Mouse (Mus musculus) kidney, postnatal 25 days (tissue): Measurements from ENCODE around the gene Tmem52.
"Not testable (repeated sequence)": the region's sequence is repeated elsewhere in the genome, so short reads cannot be mapped to it uniquely, and the experiment has no call there.

Source experiments
- DNase-seq, 2 experiments: peaks; one replicate each; pipeline ENCODE4 v3.0.0; 2021; ENCODE audit warnings: mixed read lengths in 2 of 2

Gene Tmem52

DNA sequence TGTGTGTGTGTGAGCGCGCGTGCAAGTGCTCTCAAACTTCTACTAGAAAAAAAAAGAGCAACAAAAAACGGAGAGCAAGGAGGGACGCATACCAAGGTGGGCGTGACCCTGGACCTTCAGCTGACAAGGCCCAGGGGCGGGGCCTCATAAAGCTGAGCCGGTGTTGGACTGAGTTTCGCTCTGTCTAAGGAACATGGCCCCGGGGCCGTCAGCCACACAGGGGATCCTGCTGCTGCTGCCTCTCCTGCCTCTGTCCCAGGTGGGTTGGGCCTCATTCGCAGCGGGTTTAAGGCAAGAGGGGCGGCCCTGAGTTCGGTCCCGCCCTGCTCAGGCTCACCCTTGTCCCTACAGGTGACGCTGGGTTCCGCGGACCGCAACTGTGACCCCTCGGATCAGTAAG, at the start of gene Tmem52:
Tmem52 (plus strand) TSS at position 163 of the 400 bp plus-strand sequence.
- peak; percentile 67 to 81 for DNase-seq

DNA sequence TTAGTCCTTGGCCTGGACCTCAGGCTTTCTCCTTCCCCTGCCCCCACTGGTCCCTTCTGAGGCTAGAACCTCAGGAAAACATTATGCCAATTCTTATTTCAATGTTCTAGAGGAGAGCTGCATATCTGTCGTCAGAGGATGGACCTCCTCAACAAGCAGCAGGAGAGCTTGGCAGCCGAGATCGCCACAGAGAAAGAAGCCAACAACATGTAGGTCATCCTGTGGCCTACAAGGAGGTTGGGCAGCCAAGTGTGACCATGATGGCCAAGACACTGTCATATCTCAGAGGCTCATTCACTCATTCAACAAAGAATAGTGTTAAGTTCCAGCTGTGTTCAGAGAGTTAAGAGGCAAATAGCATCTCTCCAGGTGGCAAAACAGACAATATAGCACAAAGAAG, 48.8 kb upstream of the Tmem52 start:
- DNase-seq: no peak

DNA sequence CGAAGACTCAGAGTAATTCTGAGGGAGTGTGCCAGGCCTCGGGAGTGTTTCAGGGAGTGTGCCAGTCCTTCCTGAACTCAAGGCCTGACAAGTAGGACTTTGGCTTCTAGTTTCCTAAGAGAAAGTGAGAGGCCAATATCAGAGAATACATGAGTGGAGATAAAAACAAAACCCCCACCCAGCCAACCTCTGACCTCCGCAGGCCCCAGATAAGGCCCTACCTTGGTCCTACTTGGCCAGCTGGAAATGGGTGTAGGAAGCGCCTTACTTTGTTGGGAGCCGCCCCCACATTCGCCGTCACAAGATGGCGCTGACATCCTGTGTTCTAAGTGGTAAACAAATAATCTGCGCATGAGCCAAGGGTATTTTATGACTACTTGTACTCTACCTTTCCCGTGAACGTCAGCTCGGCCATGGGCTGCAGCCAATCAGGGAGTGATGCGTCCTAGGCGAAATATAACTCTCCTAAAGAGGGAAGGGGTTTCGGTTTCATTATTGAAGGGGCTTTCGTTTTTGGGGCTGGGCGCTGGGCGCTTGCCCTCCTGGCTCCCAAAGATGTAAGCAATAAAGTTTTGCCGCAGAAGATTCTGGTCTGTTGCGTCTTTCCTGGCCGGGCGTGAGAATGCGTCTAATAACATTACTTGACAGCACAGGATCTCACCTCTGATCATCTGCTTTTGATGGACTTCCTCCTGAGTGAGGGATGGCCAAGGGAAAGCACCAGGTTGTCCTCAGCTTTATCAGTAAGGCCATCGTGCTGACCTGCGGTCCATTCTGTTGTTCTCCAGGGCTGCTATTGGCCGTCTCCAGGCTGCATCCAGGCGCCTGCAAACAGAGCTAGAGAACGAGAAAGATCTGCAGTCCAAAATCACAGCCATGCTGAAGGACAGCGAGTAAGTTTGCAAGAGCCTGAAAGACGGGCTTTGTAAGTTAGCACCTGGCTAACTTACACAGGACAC, 47.2 kb upstream of the Tmem52 start:
- not testable (repeated sequence) for DNase-seq

DNA sequence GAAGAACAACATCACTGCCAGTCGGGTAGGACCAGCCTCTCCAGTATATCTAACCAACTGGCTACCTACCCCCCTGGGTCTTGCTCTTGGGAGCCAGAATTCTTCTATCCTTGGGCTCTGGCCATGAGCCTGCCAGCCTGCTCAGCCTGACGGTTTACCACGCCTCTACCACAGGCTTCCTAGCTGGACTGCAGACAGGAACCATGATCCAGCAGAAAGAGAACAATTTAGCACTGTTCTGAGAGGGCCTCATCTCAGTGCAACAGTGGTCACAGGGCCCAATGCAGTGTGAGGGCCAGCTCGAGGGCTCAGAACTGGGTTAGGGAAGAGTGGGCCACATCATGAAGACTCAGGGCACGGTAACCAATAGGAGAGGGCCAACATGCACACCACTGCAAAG, 44.9 kb upstream of the Tmem52 start:
- DNase-seq: no peak

DNA sequence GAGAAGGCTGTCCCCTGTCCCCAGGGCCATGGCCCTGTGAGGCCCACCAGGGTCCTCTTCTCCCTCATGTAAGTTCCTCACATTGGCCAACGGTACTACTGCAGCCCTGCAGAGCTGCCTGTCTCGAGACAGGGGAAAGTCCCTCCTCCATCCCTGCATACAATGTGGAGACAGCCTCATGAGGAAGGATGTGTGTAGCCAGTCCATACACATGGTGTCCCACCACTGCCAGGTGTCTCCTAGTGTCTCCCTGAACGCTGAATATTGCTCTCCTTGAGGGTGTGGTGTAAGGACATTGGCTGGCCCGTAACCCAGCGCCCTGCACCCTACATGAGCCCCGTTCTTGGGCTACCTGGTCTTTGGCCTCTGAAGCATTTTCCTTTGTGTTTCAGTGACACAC, 42.6 kb upstream of the Tmem52 start:
- DNase-seq: no peak

DNA sequence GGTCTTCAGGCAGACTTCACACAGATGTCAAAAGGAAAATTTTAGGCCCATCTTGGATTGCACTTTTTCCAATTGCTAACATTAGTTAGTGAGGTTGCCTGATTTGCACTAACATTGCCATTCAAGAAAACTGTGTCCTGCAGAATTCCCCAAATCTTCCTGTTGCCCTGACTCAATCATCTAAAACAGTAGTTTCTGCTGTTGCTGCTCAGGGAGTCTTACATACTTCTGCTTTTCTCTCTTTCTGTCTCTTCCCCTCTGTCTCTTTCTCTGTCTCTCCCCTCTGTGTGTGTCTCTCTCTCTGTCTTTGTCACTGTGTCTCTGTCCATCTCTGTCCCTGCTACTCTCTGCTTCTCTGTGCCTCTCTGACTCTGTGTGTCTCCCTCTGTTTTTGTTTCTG, 40.5 kb upstream of the Tmem52 start:
- no peak for DNase-seq

DNA sequence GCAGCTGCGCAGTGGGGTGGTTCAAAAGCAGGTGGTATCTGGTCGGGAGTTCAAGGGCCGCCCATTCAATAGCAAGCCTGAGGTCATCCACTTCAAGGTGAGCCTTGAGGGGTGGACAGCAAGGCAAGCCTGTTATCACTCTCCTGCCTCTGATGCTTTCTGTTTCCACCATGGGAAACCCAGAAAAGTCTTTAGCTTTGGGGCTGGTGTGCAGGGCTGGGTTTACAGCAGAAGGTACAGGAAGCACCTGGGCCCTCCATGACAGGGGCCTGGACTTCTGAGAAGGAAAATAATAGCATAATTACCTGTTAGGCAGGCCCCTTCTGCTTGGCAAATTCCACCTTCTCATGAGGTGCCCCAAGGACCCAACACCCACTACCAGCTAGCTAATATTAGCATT, 39.7 kb upstream of the Tmem52 start:
- DNase-seq: no peak

DNA sequence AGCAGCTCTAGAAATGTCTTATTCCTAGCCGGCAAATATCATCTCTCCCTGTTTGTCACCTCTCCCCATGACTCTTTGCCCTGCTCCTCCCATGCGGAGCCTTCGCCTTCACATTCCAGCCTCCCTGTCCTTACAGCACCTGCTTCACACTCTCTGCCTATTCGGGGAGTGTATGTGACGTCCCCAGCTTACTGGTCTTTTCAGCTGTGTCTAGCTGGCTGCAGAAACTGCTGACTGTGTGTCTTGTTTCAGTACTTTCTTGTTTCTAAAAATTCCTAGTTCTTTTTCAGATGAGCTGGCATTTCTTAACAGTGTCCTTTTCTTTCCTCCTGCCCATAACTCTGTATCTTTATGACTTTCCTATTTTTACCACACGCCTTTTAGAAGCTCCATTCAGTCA, 36.6 kb upstream of the Tmem52 start:
- DNase-seq: no peak

DNA sequence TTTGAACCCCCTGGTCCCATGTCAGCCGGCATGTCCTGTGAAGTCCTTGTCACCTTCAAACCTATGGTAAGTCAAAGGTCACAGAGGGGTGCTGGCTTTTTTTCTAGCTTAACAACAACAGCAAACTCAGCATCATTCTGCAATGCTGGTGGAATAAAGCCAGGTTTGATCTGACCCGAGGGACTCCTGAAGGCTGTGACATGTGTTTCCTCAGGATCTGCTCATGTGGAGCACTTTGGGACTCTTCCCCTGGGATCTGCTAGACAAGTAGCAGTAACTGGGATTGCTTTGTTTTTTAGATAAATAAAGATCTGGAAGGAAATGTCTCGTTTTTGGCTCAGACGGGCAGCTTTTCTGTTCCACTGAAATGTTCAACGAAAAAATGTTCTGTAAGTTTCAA, 34.9 kb upstream of the Tmem52 start:
- peak in 1 of 2 experiments; percentile 23 for DNase-seq

DNA sequence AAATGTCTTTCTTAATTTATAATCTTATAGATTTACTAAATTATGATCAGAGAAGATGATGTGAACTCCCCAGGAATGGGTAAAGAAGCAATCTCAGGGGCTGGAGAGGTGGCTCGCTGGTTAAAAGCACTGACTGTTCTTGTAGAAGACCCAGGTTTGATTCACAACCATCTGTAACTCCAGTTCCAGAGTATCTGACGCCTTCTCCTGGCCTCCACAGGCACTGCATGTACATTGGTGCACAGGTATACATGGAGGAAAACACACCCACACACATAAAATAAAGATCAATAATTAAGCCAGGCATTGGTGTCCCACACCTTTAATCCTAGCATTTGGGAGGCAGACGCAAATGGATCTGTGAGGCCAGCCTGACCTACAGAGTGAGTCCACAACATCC, 26.1 kb upstream of the Tmem52 start:
- no peak for DNase-seq

DNA sequence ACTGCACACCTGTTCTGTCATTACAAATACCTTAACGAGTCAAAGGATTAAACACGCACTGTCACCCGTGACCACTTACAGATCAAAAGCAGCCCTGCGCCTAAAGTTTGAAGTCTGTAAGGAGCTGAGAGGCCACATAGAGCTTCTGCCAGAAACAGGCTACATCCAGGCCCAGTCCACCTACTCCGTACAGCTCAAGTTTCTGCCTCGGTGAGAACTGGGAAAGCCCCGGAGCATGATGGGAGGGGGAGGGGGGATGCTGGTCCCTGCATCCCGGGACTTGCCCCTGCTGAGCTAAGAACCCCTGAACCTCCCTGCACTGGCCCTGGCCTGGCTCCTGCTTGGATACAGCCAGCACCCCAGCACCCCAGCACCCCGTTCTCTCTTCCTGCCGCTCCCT, 17.3 kb upstream of the Tmem52 start:
- DNase-seq: no peak

GRCm38 (mm10) chr4:155458575-155458974, 10.3 kb upstream of the Tmem52 start:
- no peak for DNase-seq

GRCm38 (mm10) chr4:155463050-155463449, 5.9 kb upstream of the Tmem52 start:
- peak in 1 of 2 experiments; percentile 43 for DNase-seq

- no peak for DNase-seq
Measured at GRCm38 (mm10) chr4:155463611-155464010, 5.3 kb upstream of the Tmem52 start.

DNA sequence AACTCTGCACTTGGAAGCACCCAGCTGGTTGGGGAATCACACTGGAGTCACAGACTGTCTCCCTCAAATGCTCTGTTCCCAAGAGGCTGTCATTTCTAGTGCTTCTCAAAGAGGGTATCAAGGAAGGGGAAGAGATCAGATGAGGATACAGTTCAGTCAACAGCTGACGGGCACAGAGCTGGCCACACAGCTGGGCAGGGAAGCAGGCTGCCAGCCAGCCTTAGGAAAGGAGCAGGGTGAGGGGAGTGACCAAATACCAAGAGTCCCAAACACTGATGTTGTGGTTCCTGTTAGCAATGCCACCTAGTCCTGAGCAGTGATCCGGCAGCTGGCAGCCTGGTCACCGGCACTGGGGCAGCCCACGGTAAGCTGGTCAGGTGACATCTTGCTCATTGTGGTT, 4.9 kb upstream of the Tmem52 start:
- no peak for DNase-seq

DNA sequence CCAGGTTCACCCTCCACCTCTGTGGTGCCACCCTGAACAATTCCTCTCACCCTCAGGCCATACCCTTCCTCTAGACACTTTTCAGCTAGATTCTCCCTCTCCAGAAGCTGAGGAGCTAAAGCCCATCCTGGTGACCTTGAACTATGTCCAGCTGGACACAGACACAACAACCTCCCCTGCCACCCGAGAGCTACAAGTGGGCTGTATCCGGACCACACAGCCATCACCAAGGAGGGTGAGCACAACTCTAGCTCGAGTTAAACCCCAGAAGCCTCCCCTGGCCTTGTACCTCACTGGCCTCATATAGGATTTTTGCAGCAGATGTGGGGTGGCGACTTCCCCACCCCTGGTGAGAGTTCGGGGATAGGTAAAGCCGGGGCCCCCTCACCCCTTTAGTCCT, 3.3 kb upstream of the Tmem52 start:
- DNase-seq: no peak

DNA sequence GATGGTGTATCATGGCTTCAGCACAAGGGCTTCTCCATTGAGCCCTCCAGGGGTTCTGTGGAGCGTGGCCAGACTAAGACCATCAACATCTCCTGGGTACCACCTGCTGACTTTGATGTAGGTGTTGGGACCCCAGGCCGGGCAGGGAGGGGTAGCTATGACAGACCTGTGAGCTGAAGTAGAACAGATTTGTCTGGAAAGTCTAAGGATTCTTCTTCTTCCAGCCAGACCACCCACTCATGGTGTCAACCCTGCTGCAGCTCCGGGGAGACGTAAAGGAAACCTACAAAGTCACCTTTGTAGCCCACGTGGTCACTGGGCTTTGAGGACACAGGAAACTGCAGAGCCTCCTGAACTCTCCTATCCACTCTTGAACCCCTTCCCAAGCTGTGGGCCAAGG, 2.8 kb upstream of the Tmem52 start:
- DNase-seq: no peak

GRCm38 (mm10) chr4:155467237-155468010, 1.5 kb upstream of the Tmem52 start:
- DNase-seq: no peak

- DNase-seq: peak; percentile 48 to 81
Measured at GRCm38 (mm10) chr4:155469590-155470262, 812 bp downstream of the Tmem52 start.

DNA sequence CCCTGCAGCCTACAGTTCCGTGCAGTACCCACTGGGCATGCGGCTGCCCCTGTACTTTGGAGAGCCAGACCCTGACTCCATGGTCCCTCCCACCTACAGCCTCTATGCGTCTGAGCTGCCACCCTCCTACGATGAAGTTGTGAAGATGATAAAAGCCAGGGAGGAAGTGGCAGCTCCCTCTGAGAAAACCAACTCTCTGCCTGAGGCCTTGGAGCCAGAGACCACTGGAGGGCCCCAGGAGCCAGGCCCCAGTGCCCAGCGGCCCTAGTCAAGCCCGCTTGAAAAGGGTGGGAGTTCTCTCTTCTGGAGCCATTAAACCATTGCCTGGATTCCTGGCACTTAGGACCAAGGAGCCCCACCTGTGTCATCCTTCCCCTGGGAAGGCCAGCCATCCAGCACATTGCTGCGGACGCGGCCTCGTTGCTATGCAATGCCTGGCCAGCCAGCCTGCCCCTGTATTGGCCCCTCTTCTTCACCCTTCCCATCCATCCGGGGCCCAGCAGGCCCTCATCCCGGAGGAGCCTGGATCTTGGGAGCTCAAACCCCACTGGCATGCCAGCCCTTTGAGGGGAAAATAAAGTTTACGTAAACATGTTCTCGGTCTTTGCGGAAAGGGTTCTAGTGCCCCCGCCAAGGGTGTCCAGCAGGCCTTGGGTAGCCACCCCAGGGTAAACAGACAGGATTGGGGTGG, 1.5 kb downstream of the Tmem52 start:
- no peak for DNase-seq

- no peak for DNase-seq
Measured at GRCm38 (mm10) chr4:155470997-155471396, 2.1 kb downstream of the Tmem52 start.

- no peak for DNase-seq
Measured at GRCm38 (mm10) chr4:155471406-155471805, 2.5 kb downstream of the Tmem52 start.
